Mouse (Mus musculus): Measurements from ENCODE around the gene Dbi.

- TF ChIP-seq EP300 (IDR thresholded peaks at IDR 0.05; ENCODE audit: low read depth) (no peak), CTCF (IDR thresholded peaks at IDR 0.05; ENCODE audit: low read depth) (no peak)
Observed at GRCm38 (mm10) chr1:120168674-120169073, 47.8 kb upstream of the Dbi start.

All from liver, embryonic 14.5 days (tissue).